In genomic region chr2:51147318-51148064, GRCm38 (mm10) we compare ENCODE assay signal across 8 mouse cellular contexts. TPM values are rescaled to one million over a fixed set of nuclear protein-coding genes. Genes with fewer than 3 reads are reported as not detected.
A peak's percentile ranks its signal among the peaks of the same experiment; 100 is the strongest.
DNase-seq lines count a peak whose midpoint lies in the region; ATAC-seq and TF ChIP-seq lines count a peak whose summit lies in the region.

No protein-coding gene starts in this region.

- peak overlapping the region; percentile 91 for H3K27ac ChIP-seq in intestine, postnatal 0 days (ENCODE audit: low read depth, low read length)

- no peaks in the 10 kb centered on the region for H3K9me3 ChIP-seq in intestine, postnatal 0 days (ENCODE audit: control insufficient read depth)

- peak; percentile 61 for ATAC-seq in granulocyte monocyte progenitor cell, adult 5-6 weeks (replicated peaks; ENCODE audit: poor library complexity, severe bottlenecking)
- ATAC-seq in intestine, postnatal 0 days = peak; percentile 78
- peak; percentile 52 for ATAC-seq in megakaryocyte-erythroid progenitor cell, adult 5-6 weeks (replicated peaks; ENCODE audit: low FRiP score, low TSS enrichment, poor library complexity, severe bottlenecking)
- ATAC-seq in erythroid progenitor cell, adult 5-6 weeks (replicated peaks; ENCODE audit: low FRiP score, poor library complexity, severe bottlenecking) = no peak

- H3K4me1 ChIP-seq in intestine, postnatal 0 days (replicated peaks; ENCODE audit: control insufficient read depth, insufficient read depth, low read length) = peaks cover 17% of the 10 kb centered on the region

- H3K27me3 ChIP-seq in intestine, postnatal 0 days (replicated peaks; ENCODE audit: control insufficient read depth, insufficient read depth, low read length) = no peaks in the 10 kb centered on the region

- peak; percentile 81 for TF ChIP-seq CTCF in intestine, postnatal 0 days (IDR thresholded peaks at IDR 0.05; ENCODE audit: low read depth)

- 1% methylated on average over 45 of the region's 45 CpGs for WGBS in intestine, postnatal 0 days

- H3K4me3 ChIP-seq in intestine, postnatal 0 days (ENCODE audit: low read depth, low read length) = peak overlapping the region; percentile 93

- peak overlapping the region; percentile 86 for H3K4me2 ChIP-seq in intestine, postnatal 0 days (replicated peaks; ENCODE audit: low read depth)

- intact Hi-C loops in left cerebral cortex, postnatal 4 days (cut with DNase I) = loop anchor here (2.0 to 10.0 kb wide), 4 partner anchors 143 to 840 kb away; no protein-coding TSS in a partner anchor

- peak; percentile 90 for DNase-seq in adrenal gland, postnatal 14 days
- DNase-seq in embryo, embryonic 9.5 days (ENCODE audit: extremely low spot score) = peak; percentile 82
- DNase-seq in left cerebral cortex, postnatal 4 days = peak; percentile 70
- peak; percentile 65 for DNase-seq in right cerebral cortex, postnatal 25 days

- H3K9ac ChIP-seq in intestine, postnatal 0 days (ENCODE audit: low read depth, low read length) = peak overlapping the region; percentile 71

- H3K36me3 ChIP-seq in intestine, postnatal 0 days (ENCODE audit: control insufficient read depth, insufficient read depth) = no peaks in the 10 kb centered on the region; the same call in 1 of the 2 replicates

RNA-seq across cellular contexts. Expression of gene Rnd3, which starts 1.4 kb away (rescaled TPM):
- total RNA-seq in adrenal gland, postnatal 14 days (2021) = 49.2 and 53.1 TPM in 2 replicates
- not detected in 2 replicates for total RNA-seq in granulocyte monocyte progenitor cell, adult 5-6 weeks (2014; fragmentation: Nextera tagmentation)
- 0.26 and 1.9 TPM in 2 replicates for total RNA-seq in granulocyte monocyte progenitor cell, adult 5-6 weeks (2017)
- polyA plus RNA-seq in intestine, postnatal 0 days (2015; fragmentation: Nextera tagmentation; extraction: Ambion mirVana) = 16.5 and 18.1 TPM in 2 replicates
- 10 to 100 TPM; 47.5 to 50.3 TPM for total RNA-seq in left cerebral cortex, postnatal 4 days (2021)
- not detected in 2 replicates for total RNA-seq in megakaryocyte-erythroid progenitor cell, adult 5-6 weeks (2014; fragmentation: Nextera tagmentation)
- total RNA-seq in megakaryocyte-erythroid progenitor cell, adult 5-6 weeks (2017) = 0.99 and 2.3 TPM in 2 replicates
- total RNA-seq in erythroid progenitor cell, adult 5-6 weeks (2015; ENCODE audit: low replicate concordance) = 1.4 and 2.1 TPM in 2 replicates
- total RNA-seq in erythroid progenitor cell, adult 5-6 weeks (2017; ENCODE audit: low replicate concordance) = 0.64 and 2.9 TPM in 2 replicates

Comparison
In these comparisons a context has a peak if more than half of its experiments do, and no peak if none do; other contexts are left out.
1. RNA of gene Rnd3, which starts 1.4 kb away (total RNA-seq): 49.2 to 53.1 TPM in adrenal gland, postnatal 14 days and 47.5 to 50.3 TPM in left cerebral cortex, postnatal 4 days; 0.64 to 2.9 TPM in erythroid progenitor cell, adult 5-6 weeks, 0.99 to 2.3 TPM in megakaryocyte-erythroid progenitor cell, adult 5-6 weeks and 0.26 to 1.9 TPM in granulocyte monocyte progenitor cell, adult 5-6 weeks; every median in the first group is over 10 times any median in the second.
2. Peak in every context shown above with its lines, with median percentiles within 50 percentile points of each other: DNase-seq.